ENCODE assay signal across 17 mouse cellular contexts in genomic region chr4:24838567-24838966, GRCm38 (mm10). TPM values are rescaled to one million over a fixed set of nuclear protein-coding genes. Genes with fewer than 3 reads are reported as not detected.
DNase-seq lines count a peak whose midpoint lies in the region; ATAC-seq and TF ChIP-seq lines count a peak whose summit lies in the region.
"Had no signal": no experiment of that assay in that cellular context is flagged by ENCODE, and none has a peak within 500 bp of the region (broad histone marks: within the 10 kb centered on the region; RNA-seq: fewer than 3 reads in every experiment).

No protein-coding gene starts in this region.

- no peak overlapping the region for H3K9ac ChIP-seq in forebrain, embryonic 14.5 days (ENCODE audit: low read length)
- H3K9ac ChIP-seq in forebrain, postnatal 0 days, result no peak overlapping the region
- no peak overlapping the region for H3K9ac ChIP-seq in limb, embryonic 12.5 days (replicated peaks)
- H3K9ac ChIP-seq: heart, embryonic 12.5 days; kidney, embryonic 15.5 days; limb, embryonic 15.5 days; liver, postnatal 0 days had no signal

- TF ChIP-seq POLR2A in brain, embryonic 14.5 days (IDR thresholded peaks at IDR 0.05; ENCODE audit: borderline replicate concordance, extremely low read depth, insufficient read depth, insufficient read length, poor library complexity, severe bottlenecking), result no peak

- no peaks in the 10 kb centered on the region for H3K27me3 ChIP-seq in forebrain, embryonic 14.5 days (replicated peaks; ENCODE audit: control insufficient read depth, insufficient read depth, low read length)
- no peaks in the 10 kb centered on the region for H3K27me3 ChIP-seq in forebrain, postnatal 0 days (ENCODE audit: insufficient read depth, low read length)
- H3K27me3 ChIP-seq in limb, embryonic 12.5 days, result no peaks in the 10 kb centered on the region
- H3K27me3 ChIP-seq: heart, embryonic 12.5 days; kidney, embryonic 15.5 days; limb, embryonic 15.5 days had no signal

- ATAC-seq in forebrain, embryonic 14.5 days, result peak; percentile 58; the same call in 1 of the 2 replicates
- no peak for ATAC-seq in forebrain, postnatal 0 days
- ATAC-seq in limb, embryonic 12.5 days (ENCODE audit: insufficient number of reproducible peaks, insufficient read depth, low FRiP score, low TSS enrichment, low read depth), result peak; percentile 72; the same call in 1 of the 2 replicates
- ATAC-seq: intestine, embryonic 16.5 days; liver, postnatal 0 days had no signal

- TF ChIP-seq CTCF in forebrain, postnatal 0 days (IDR thresholded peaks at IDR 0.05; ENCODE audit: low read depth), result no peak
- TF ChIP-seq CTCF in brain, embryonic 14.5 days (IDR thresholded peaks at IDR 0.05; ENCODE audit: borderline replicate concordance, extremely low read depth, insufficient read depth, insufficient read length), result no peak

- intact Hi-C loops in left cerebral cortex, postnatal 14 days (cut with DNase I), result no loop called here

- H3K36me3 ChIP-seq in forebrain, embryonic 14.5 days (ENCODE audit: control insufficient read depth, insufficient read depth, low read length), result no peaks in the 10 kb centered on the region
- H3K36me3 ChIP-seq in forebrain, postnatal 0 days (ENCODE audit: insufficient read depth), result no peaks in the 10 kb centered on the region
- H3K36me3 ChIP-seq in limb, embryonic 12.5 days, result no peaks in the 10 kb centered on the region
- H3K36me3 ChIP-seq: heart, embryonic 12.5 days; kidney, embryonic 15.5 days; limb, embryonic 15.5 days had no signal

- H3K4me1 ChIP-seq in forebrain, embryonic 14.5 days (ENCODE audit: control insufficient read depth, insufficient read depth, low read length), result no peaks in the 10 kb centered on the region
- H3K4me1 ChIP-seq in forebrain, postnatal 0 days (ENCODE audit: insufficient read depth), result 0 out of 2 replicates have a peak, but pooled peaks cover 4% of the 10 kb centered on the region
- H3K4me1 ChIP-seq in limb, embryonic 12.5 days (replicated peaks), result peaks cover 27% of the 10 kb centered on the region; the same call in 1 of the 2 replicates
- H3K4me1 ChIP-seq: heart, embryonic 12.5 days; kidney, embryonic 15.5 days; limb, embryonic 15.5 days had no signal

- no peaks in the 10 kb centered on the region for H3K9me3 ChIP-seq in forebrain, embryonic 14.5 days (replicated peaks; ENCODE audit: control insufficient read depth, low read length)
- no peaks in the 10 kb centered on the region for H3K9me3 ChIP-seq in forebrain, postnatal 0 days (ENCODE audit: low read length)
- H3K9me3 ChIP-seq in limb, embryonic 12.5 days, result no peaks in the 10 kb centered on the region
- H3K9me3 ChIP-seq: heart, embryonic 12.5 days; kidney, embryonic 15.5 days; limb, embryonic 15.5 days had no signal

- H3K4me3 ChIP-seq in forebrain, embryonic 14.5 days (ENCODE audit: low read depth, low read length), result no peak overlapping the region
- no peak overlapping the region for H3K4me3 ChIP-seq in forebrain, postnatal 0 days (ENCODE audit: low read depth, low read length)
- no peak overlapping the region for H3K4me3 ChIP-seq in limb, embryonic 12.5 days (replicated peaks)
- H3K4me3 ChIP-seq: heart, embryonic 12.5 days; kidney, embryonic 15.5 days; limb, embryonic 15.5 days had no signal

- H3K27ac ChIP-seq in forebrain, embryonic 14.5 days (ENCODE audit: low read depth, low read length), result peak overlapping the region; percentile 6; the same call in 1 of the 2 replicates
- no peak overlapping the region for H3K27ac ChIP-seq in forebrain, postnatal 0 days (ENCODE audit: low read depth, low read length)
- H3K27ac ChIP-seq in limb, embryonic 12.5 days, result no peak overlapping the region
- H3K27ac ChIP-seq: kidney, embryonic 15.5 days; limb, embryonic 15.5 days had no signal

- 58% methylated on average over 6 of the region's 6 CpGs for WGBS in forebrain, embryonic 14.5 days
- WGBS in forebrain, postnatal 0 days, result 42% methylated on average over 6 of the region's 6 CpGs
- 11% methylated on average over 6 of the region's 6 CpGs for WGBS in limb, embryonic 12.5 days

- DNase-seq in forebrain, embryonic 14.5 days (ENCODE audit: low spot score), result peak; percentile 36
- no peak for DNase-seq in forebrain, postnatal 0 days
- peak; percentile 69 for DNase-seq in brain, embryonic 14.5 days (ENCODE audit: low read depth)
- DNase-seq in forelimb bud, embryonic 11.5 days (ENCODE audit: low read depth, low spot score), result peak; percentile 71
- DNase-seq in left cerebral cortex, postnatal 14 days (ENCODE audit: low spot score in 2 of 2), result no peak
- no peak for DNase-seq in ovary, postnatal 14 days (ENCODE audit: low spot score)
- DNase-seq in layer of hippocampus, postnatal 36 days, result no peak
- DNase-seq: adrenal gland, postnatal 14 days; cerebellum, adult 9-10 months; liver, postnatal 0 days; thymus, postnatal 4 days had no signal

- H3K4me2 ChIP-seq in forebrain, embryonic 14.5 days (ENCODE audit: low read length), result no peak overlapping the region
- H3K4me2 ChIP-seq in forebrain, postnatal 0 days (ENCODE audit: low read depth), result no peak overlapping the region
- H3K4me2 ChIP-seq in limb, embryonic 12.5 days, result no peak overlapping the region
- H3K4me2 ChIP-seq: heart, embryonic 12.5 days; kidney, embryonic 15.5 days; limb, embryonic 15.5 days had no signal

RNA-seq across cellular contexts. Expression of gene Klhl32, which starts 12.4 kb away (rescaled TPM):
- polyA plus RNA-seq in forebrain, embryonic 14.5 days (2014; fragmentation: Nextera tagmentation; extraction: Ambion mirVana), result 12.0 and 16.6 TPM in 2 replicates
- 18.8 and 20.5 TPM in 2 replicates for total RNA-seq in forebrain, postnatal 0 days (2014; rRNA removed)
- 18.9 and 29.6 TPM in 2 replicates for polyA plus RNA-seq in forebrain, postnatal 0 days (2015; fragmentation: Nextera tagmentation; extraction: Ambion mirVana)
- 6.1 and 8.8 TPM in 2 replicates for polyA plus RNA-seq in brain, embryonic 14.5 days (2012; rRNA removed)
- polyA plus RNA-seq in limb, embryonic 12.5 days (2016; fragmentation: Nextera tagmentation; extraction: Ambion mirVana), result 6.7 and 7.3 TPM in 2 replicates
- total RNA-seq in left cerebral cortex, postnatal 14 days (2021), result 10 to 100 TPM; 17.1 to 18.8 TPM
- 10 to 100 TPM; 17.4 to 19.2 TPM for total RNA-seq in layer of hippocampus, postnatal 36 days (2021)
- total RNA-seq: megakaryocyte-erythroid progenitor cell, adult 5-6 weeks had no signal

RNA-seq across cellular contexts. Expression of gene Ndufaf4, which starts 59.3 kb away (rescaled TPM):
- polyA plus RNA-seq in forebrain, embryonic 14.5 days (2014; fragmentation: Nextera tagmentation; extraction: Ambion mirVana), result 62.9 and 69.9 TPM in 2 replicates
- 27.5 and 29.3 TPM in 2 replicates for total RNA-seq in forebrain, postnatal 0 days (2014; rRNA removed)
- polyA plus RNA-seq in forebrain, postnatal 0 days (2015; fragmentation: Nextera tagmentation; extraction: Ambion mirVana), result 71.1 and 76.2 TPM in 2 replicates
- polyA plus RNA-seq in brain, embryonic 14.5 days (2012; rRNA removed), result 11.9 and 15.2 TPM in 2 replicates
- 57.5 and 57.9 TPM in 2 replicates for polyA plus RNA-seq in limb, embryonic 12.5 days (2016; fragmentation: Nextera tagmentation; extraction: Ambion mirVana)
- 10 to 100 TPM; 33.1 to 35.0 TPM for total RNA-seq in left cerebral cortex, postnatal 14 days (2021)
- total RNA-seq in layer of hippocampus, postnatal 36 days (2021), result 10 to 100 TPM; 39.7 to 40.7 TPM

Comparison
In these comparisons a context has a peak if more than half of its experiments do, and no peak if none do; other contexts are left out.
1. DNase-seq: peak in forebrain, embryonic 14.5 days (single experiment), brain, embryonic 14.5 days (single experiment) and forelimb bud, embryonic 11.5 days (single experiment); none in forebrain, postnatal 0 days (single experiment), left cerebral cortex, postnatal 14 days (0 of 2), ovary, postnatal 14 days (single experiment) and layer of hippocampus, postnatal 36 days (0 of 2).